Mouse (Mus musculus) cerebellum, adult 2 months (tissue): Measurements from ENCODE around the gene Ercc6. TPM values are rescaled to one million over a fixed set of nuclear protein-coding genes. Genes with fewer than 3 reads are reported as not detected.

Experiments used
- DNase-seq, 2 experiments: peaks; one replicate each; pipeline ENCODE4 v3.0.0; 2021
- H3K27ac ChIP-seq: fragments of 200-500 bp; 2 replicates; pipeline ENCODE4 v1.5.1; 2012; ENCODE audit warnings: low read length, control low read depth, inconsistent platforms; ENCODE audit not compliant: insufficient read depth
- H3K27me3 ChIP-seq: fragments of 200-500 bp; 2 replicates; pipeline ENCODE4 v1.6.1; 2012; ENCODE audit warnings: inconsistent platforms, mild to moderate bottlenecking, low read length, moderate library complexity; ENCODE audit not compliant: control insufficient read depth, insufficient read depth
- H3K4me1 ChIP-seq: fragments of 200-500 bp; 2 replicates; pipeline ENCODE4 v1.6.1; 2011; ENCODE audit warnings: low read length; ENCODE audit not compliant: control insufficient read depth, insufficient read depth
- H3K4me3 ChIP-seq: fragments of 200-500 bp; replicated peaks from 2 replicates; pipeline ENCODE3; 2011; ENCODE audit warnings: mild to moderate bottlenecking, low read depth, low read length, control low read depth; ENCODE audit not compliant: insufficient read depth
- CTCF ChIP-seq: fragments of 200-500 bp; IDR thresholded peaks from 2 replicates; pipeline ENCODE4 v1.5.1; 2011; ENCODE audit warnings: low read depth, mild to moderate bottlenecking, control low read depth, low read length, moderate library complexity, borderline replicate concordance; ENCODE audit not compliant: insufficient read depth
- POLR2A ChIP-seq: fragments of 200-500 bp; IDR thresholded peaks from 2 replicates; pipeline ENCODE4 v1.6.1; 2011; ENCODE audit warnings: low read length, control low read depth, borderline replicate concordance; ENCODE audit not compliant: insufficient read depth
- WGBS: fragments of 180-500 bp; shearing (Covaris S2); methylation state at CpG from one replicate; pipeline ENCODE4 v1.1.7; 2018; 5-methylcytosine and 5-hydroxymethylcytosine counted together
- polyA plus RNA-seq: library from polyadenylated mRNA; depleted of rRNA; stranded (reverse); fragments of >200 nt; gene quantifications from 2 replicates; pipeline ENCODE4 v1.2.3, GENCODE M21; 2012; rRNA removed

The Ercc6 gene
- polyA plus RNA-seq = 8.8 and 9.7 TPM in 2 replicates

DNA sequence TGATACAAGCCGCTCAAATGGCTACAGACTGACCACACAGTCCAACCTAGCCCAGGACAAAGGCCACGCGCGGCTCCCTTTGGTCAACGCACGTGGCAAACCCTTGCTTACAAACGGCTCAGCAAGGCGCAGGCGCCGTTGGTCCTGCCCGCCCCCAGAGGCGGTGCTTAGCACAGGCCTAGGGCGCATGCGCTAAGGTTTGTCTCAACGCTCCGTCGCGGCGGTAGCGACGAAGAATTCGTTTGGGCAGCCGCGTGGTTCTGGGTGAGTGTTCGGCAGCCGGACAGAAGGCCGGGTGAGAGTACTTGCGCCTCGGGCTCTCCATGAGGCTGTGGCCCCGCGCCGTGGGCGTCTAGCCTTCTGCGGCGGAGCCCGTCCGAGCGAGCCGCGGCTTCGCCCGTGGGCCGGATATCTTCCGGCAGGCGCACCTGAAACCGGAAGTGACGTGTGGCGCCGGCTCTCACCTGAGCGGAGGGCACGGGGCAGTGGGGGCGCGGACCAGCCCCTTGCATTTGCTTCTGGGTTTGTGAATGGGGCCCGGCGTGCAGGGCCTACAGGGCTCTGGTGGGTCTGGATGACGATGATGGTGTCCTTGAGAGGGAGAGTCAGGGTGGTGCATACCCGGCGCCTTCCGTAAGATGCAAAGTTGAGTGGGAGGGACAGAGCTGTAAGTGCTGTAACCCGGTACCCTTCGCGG, at the start of gene Ercc6:
Ercc6 (plus strand) TSS at position 186 of the 697 bp plus-strand sequence.
- peak; percentile 93 to 96 for DNase-seq
- TF ChIP-seq POLR2A (peak; percentile 86), CTCF (no peak)
- peak within 1 kb of the TSS; percentile 92 for H3K4me3 ChIP-seq

DNA sequence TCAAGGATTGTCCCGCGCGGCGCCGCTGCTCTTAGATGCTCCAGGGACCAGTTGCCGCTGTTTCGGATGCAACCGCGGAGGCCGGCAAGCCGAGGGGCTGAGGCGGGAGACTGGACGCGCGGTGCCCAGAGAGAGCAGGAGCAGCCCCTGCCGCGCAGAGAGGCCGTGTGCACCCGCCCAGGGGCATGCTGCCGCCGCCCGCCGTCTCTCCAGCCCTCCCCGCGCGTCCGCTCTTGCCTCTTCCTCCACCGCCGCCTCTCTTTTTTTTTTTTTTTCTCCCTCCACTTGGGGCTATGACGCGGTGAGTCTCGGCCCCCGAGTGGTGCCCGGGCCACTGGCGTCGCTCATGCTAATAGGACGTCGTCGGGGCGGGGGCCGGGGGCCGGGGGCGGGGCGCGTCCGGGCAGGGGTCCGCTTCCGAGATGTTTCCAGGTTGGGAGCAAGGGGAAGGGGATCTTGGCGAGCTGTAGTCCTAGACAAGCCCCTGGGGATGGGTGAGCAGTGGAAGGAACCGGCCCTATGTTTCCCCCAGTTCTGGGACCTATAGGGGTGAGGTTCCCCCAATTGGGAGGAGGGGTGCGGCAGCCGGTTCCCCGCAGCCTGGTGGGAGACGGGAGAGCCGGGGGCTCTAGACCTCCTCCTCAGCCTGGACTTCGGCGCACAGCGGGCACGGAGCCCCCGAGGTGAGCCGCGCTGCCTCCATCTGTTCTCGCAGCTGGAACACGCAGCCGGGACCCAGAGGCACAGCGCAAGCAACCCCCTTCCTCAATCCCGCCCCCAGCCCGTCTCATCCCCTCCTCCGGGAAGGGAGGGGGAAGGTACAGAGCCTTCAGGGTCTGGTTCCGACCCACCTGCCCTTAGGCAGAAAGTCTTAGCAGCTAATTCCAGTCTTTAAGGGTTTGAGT, 48.5 kb upstream of the Ercc6 start, which contains the start of gene Slc18a3:
Slc18a3 (minus strand) TSS at position 250 of the 905 bp plus-strand sequence.
- no peak for DNase-seq
- under 1% methylated on average over 69 of the region's 70 CpGs for WGBS
- Histone ChIP-seq H3K27ac (no peak within 1 kb of the TSS), H3K4me3 (no peak within 1 kb of the TSS), H3K4me1 (peaks cover 5% of the 10 kb centered on the region; the same call in 1 of the 2 replicates), H3K27me3 (peaks cover 6% of the 10 kb centered on the region; the same call in 1 of the 2 replicates)
- TF ChIP-seq CTCF = no peak
- no peak for TF ChIP-seq POLR2A

More for the DNA sequence above, at the start of gene Ercc6:
- H3K4me1 ChIP-seq = no peaks in the 10 kb centered on the region
- peak within 1 kb of the TSS; percentile 93 for H3K27ac ChIP-seq
- no peaks in the 10 kb centered on the region for H3K27me3 ChIP-seq
- WGBS = under 1% methylated on average over 62 of the region's 62 CpGs

DNA sequence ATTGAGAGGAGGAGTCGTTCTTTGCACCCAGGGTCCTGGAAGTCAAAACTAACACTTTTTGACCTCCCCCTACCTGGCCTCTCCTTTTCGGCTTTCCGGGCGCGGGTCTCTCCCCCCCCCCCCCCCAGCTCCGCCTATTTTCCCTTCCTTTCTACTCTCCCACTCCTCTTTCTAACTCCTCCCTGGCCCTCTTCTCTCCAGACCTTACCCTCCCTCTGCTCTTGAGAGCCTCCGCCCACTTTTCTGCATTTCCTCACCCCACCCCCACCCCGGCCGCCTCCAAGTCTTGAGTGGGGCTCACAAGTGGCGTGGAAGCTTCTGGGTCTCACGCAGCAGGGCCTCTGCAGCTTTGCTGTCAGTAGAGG, 47.8 kb upstream of the Ercc6 start:
- Histone ChIP-seq H3K4me3 (no peak overlapping the region), H3K27me3 (peaks cover 6% of the 10 kb centered on the region; the same call in 1 of the 2 replicates), H3K4me1 (peaks cover 5% of the 10 kb centered on the region; the same call in 1 of the 2 replicates), H3K27ac (no peak overlapping the region)
- TF ChIP-seq POLR2A (no peak), CTCF (no peak)
- 9% methylated on average over 9 of the region's 11 CpGs for WGBS
- no peak for DNase-seq

DNA sequence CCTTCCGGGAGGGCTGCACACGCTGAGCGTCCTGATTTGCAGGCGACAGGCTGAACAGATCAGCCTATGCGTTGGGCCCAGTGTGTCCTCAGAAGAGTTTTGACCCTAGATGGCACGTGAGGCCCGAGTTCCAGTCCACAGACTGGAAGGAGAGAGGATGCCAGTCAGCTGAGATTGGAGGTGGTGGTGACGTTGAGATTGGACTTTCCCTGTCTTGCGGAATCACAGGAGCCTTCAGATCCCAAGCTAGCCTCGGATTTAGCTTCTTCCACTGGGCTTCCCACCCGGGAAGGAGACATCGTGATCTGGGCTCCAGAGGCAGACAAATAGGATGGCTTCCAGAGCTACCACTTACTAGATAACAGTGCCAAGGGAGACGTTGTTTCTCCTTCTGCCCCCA, 47.4 kb upstream of the Ercc6 start, which contains the start of gene Chat:
Chat (minus strand) TSS at position 101 of the 400 bp plus-strand sequence.
- no peak for DNase-seq
- WGBS = 38% methylated on average over 13 of the region's 13 CpGs
- Histone ChIP-seq H3K4me3 (no peak within 1 kb of the TSS), H3K27ac (no peak within 1 kb of the TSS), H3K4me1 (peaks cover 5% of the 10 kb centered on the region; the same call in 1 of the 2 replicates), H3K27me3 (peaks cover 6% of the 10 kb centered on the region; the same call in 1 of the 2 replicates)
- TF ChIP-seq CTCF = no peak
- TF ChIP-seq POLR2A = no peak

DNA sequence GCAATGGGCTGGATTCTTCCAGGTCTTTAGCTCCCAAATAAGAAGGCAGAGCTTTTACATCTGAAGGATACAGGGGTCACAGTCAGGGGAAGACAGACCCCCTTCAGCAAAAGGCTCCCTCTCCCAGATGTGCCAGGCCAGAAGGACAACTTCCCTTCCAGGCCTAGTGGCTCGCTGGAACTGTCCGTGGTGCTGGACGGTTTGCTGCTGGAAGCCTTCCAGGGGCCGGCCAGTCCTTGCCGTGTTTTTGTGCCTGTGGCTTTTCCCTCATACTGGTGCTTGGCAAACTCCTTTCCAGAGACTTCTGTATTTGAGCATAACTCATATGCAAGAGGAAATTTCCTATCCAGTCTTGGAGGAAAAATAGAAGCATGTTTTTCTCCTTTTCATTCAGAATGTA, 45.7 kb upstream of the Ercc6 start:
- no peak for DNase-seq
- H3K27ac ChIP-seq = no peak overlapping the region
- no peak overlapping the region for H3K4me3 ChIP-seq
- peaks cover 5% of the 10 kb centered on the region; the same call in 1 of the 2 replicates for H3K4me1 ChIP-seq
- no peak for TF ChIP-seq CTCF
- no peak for TF ChIP-seq POLR2A
- WGBS = 33% methylated on average over 5 of the region's 5 CpGs
- peaks cover 6% of the 10 kb centered on the region; the same call in 1 of the 2 replicates for H3K27me3 ChIP-seq

DNA sequence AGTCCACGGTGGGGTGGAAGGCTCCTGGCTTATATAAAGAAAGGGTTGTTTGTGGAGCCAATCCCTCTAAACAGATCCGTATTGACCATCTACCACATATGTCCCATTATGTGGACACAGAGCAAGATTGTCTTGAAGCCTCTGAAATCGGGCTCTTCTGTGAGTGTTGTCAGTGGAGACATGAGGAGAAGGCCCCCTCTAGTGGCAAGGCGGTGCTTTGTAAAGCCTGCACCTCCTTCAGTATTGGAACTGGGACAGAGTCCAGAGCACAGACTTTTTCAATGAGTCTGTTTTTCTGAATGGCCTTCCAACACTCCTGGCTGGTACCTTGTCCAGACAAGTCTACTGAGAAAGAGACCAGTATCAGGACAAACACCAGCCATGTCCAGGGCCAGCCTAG, 40.3 kb upstream of the Ercc6 start:
- no peaks in the 10 kb centered on the region for H3K27me3 ChIP-seq
- TF ChIP-seq POLR2A (no peak), CTCF (peak; percentile 79)
- H3K27ac ChIP-seq = no peak overlapping the region
- peak; percentile 68 to 71 for DNase-seq
- H3K4me3 ChIP-seq = no peak overlapping the region
- peaks cover 9% of the 10 kb centered on the region for H3K4me1 ChIP-seq
- WGBS = 7% methylated on average over 4 of the region's 4 CpGs

DNA sequence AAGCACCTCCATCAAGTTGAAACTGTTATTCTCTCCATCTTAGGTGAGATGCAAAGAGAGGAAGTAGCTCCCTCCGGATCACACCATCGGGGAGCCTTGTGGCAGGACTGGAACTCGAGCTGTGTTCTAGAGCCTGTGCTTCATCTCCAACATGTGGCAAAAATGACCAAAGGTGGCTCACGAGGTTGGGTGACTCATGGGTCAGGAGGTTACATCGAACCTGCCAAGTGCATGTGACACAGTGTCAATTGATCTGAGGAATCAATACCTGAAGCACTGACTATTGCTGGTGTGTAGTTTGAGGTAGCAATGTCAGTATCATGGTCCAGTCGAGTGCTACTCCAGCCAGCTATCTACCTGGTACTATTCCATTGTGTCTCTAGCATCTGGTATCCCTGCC, 36.8 kb upstream of the Ercc6 start:
- H3K4me1 ChIP-seq = peaks cover 9% of the 10 kb centered on the region
- DNase-seq = no peak
- H3K27me3 ChIP-seq = no peaks in the 10 kb centered on the region; the same call in 1 of the 2 replicates
- WGBS = 83% methylated on average over 6 of the region's 6 CpGs
- TF ChIP-seq CTCF = no peak
- no peak for TF ChIP-seq POLR2A
- no peak overlapping the region for H3K27ac ChIP-seq
- no peak overlapping the region for H3K4me3 ChIP-seq

DNA sequence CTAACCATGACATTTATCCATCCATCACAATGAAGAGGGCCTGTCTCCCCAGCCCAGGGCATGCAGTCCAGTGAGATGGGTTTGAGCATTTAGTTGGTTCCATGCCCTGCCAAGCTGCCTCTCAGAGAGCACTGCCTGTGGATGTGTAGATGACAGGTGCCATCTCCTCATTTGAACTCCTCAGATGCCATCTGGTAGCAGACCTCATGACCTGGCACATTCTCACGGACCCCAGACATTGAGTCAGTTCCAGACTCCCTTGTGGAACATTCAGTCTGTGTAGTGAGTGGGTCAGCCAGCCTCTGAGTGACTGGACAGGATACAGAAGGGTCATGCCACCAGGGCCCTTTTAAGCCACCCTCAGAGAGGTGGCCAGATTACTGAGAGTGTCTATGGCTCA, 35.7 kb upstream of the Ercc6 start:
- H3K4me1 ChIP-seq = peaks cover 9% of the 10 kb centered on the region
- 12% methylated on average over 1 of the region's 1 CpGs for WGBS
- no peak overlapping the region for H3K4me3 ChIP-seq
- DNase-seq = peak in 1 of 2 experiments; percentile 21
- no peaks in the 10 kb centered on the region; the same call in 1 of the 2 replicates for H3K27me3 ChIP-seq
- no peak overlapping the region for H3K27ac ChIP-seq
- TF ChIP-seq CTCF (no peak), POLR2A (no peak)
